Mouse (Mus musculus) right cerebral cortex, adult 18-20 months (tissue): Measurements from ENCODE around the gene N4bp2l1.

Source experiments
- DNase-seq: peaks from one replicate; pipeline ENCODE4 v3.0.0; 2022; ENCODE audit warnings: mixed read lengths

N4bp2l1 gene

GRCm38 (mm10) chr5:150598202-150599119, 1.5 kb upstream of the N4bp2l1 start:
- no peak for DNase-seq

GRCm38 (mm10) chr5:150595366-150596016, 1.5 kb downstream of the N4bp2l1 start:
- no peak for DNase-seq

GRCm38 (mm10) chr5:150594649-150595339, 2.2 kb downstream of the N4bp2l1 start:
- DNase-seq = no peak

- DNase-seq = peak; percentile 67
Measured at GRCm38 (mm10) chr5:150593756-150594648, 3.0 kb downstream of the N4bp2l1 start.

GRCm38 (mm10) chr5:150592904-150593755, 3.9 kb downstream of the N4bp2l1 start:
- DNase-seq = peak; percentile 66

- DNase-seq = no peak
Measured at GRCm38 (mm10) chr5:150592186-150592903, 4.6 kb downstream of the N4bp2l1 start.

GRCm38 (mm10) chr5:150589945-150590344, 7.0 kb downstream of the N4bp2l1 start:
- DNase-seq = no peak

- DNase-seq = no peak
Measured at GRCm38 (mm10) chr5:150584337-150584729, 12.7 kb downstream of the N4bp2l1 start.

- no peak for DNase-seq
Measured at GRCm38 (mm10) chr5:150583622-150584336, 13.2 kb downstream of the N4bp2l1 start.

GRCm38 (mm10) chr5:150583181-150583580, 13.8 kb downstream of the N4bp2l1 start:
- DNase-seq = no peak

GRCm38 (mm10) chr5:150581180-150581579, 15.8 kb downstream of the N4bp2l1 start:
- no peak for DNase-seq

GRCm38 (mm10) chr5:150578613-150579171, 18.3 kb downstream of the N4bp2l1 start:
- DNase-seq = no peak

- no peak for DNase-seq
Measured at GRCm38 (mm10) chr5:150576832-150577231, 20.2 kb downstream of the N4bp2l1 start.

- no peak for DNase-seq
Measured at GRCm38 (mm10) chr5:150574885-150575284, 22.1 kb downstream of the N4bp2l1 start.

- DNase-seq = no peak
Measured at GRCm38 (mm10) chr5:150574403-150574802, 22.6 kb downstream of the N4bp2l1 start.

- no peak for DNase-seq
Measured at GRCm38 (mm10) chr5:150570496-150571219, 26.3 kb downstream of the N4bp2l1 start.

GRCm38 (mm10) chr5:150566971-150567370, 30.0 kb downstream of the N4bp2l1 start:
- DNase-seq = no peak

GRCm38 (mm10) chr5:150566226-150566625, 30.8 kb downstream of the N4bp2l1 start:
- DNase-seq = peak; percentile 76

- no peak for DNase-seq
Measured at GRCm38 (mm10) chr5:150564426-150564825, 32.6 kb downstream of the N4bp2l1 start.
